Mouse (Mus musculus) heart, embryonic 10.5 days (tissue): Measurements from ENCODE around the gene Gm45337. TPM values are rescaled to one million over a fixed set of nuclear protein-coding genes. Genes with fewer than 3 reads are reported as not detected.

Experiments used
- DNase-seq: peaks from one replicate; pipeline ENCODE4 v3.0.0-alpha.2; 2017; ENCODE audit warnings: low spot score
- H3K27ac ChIP-seq: fragments of 300-500 bp; sonication (generic); 2 replicates; pipeline ENCODE4 v1.5.1; 2016; ENCODE audit warnings: mild to moderate bottlenecking
- H3K27me3 ChIP-seq: fragments of 300-500 bp; sonication (generic); 2 replicates; pipeline ENCODE4 v1.6.1; 2016; ENCODE audit warnings: mild to moderate bottlenecking; ENCODE audit not compliant: poor library complexity, insufficient read depth, severe bottlenecking
- H3K36me3 ChIP-seq: fragments of 300-500 bp; sonication (generic); 2 replicates; pipeline ENCODE4 v1.6.1; 2016; ENCODE audit warnings: mild to moderate bottlenecking, moderate library complexity
- H3K4me1 ChIP-seq: fragments of 300-500 bp; sonication (generic); 2 replicates; pipeline ENCODE4 v1.6.1; 2016; ENCODE audit warnings: mild to moderate bottlenecking
- H3K4me3 ChIP-seq: fragments of 300-500 bp; sonication (generic); 2 replicates; pipeline ENCODE4 v1.5.1; 2016; ENCODE audit warnings: mild to moderate bottlenecking, moderate library complexity
- H3K9me3 ChIP-seq: fragments of 300-500 bp; sonication (generic); 2 replicates; pipeline ENCODE4 v1.6.1; 2016; ENCODE audit warnings: mild to moderate bottlenecking, moderate library complexity
- WGBS: fragments of 180-500 bp; shearing (Covaris S2); methylation state at CpG from one replicate; pipeline ENCODE4 v1.1.7; 2016; 5-methylcytosine and 5-hydroxymethylcytosine counted together
- polyA plus RNA-seq: library from polyadenylated mRNA; unstranded; fragments of >200 nt; fragmentation: Nextera tagmentation; extraction: Ambion mirVana; gene quantifications from 2 replicates; pipeline ENCODE4 v1.2.1, GENCODE M21; 2016

Gm45337 gene
- polyA plus RNA-seq, 1 experiment from 2014 or later: not detected

- no peak for DNase-seq
- H3K9me3 ChIP-seq: no peaks in the 10 kb centered on the region
- peak overlapping the region; percentile 92 for H3K27ac ChIP-seq
- peaks cover 59% of the 10 kb centered on the region for H3K4me1 ChIP-seq
- WGBS: 2% methylated on average over 89 of the region's 89 CpGs
- H3K27me3 ChIP-seq: peaks cover 96% of the 10 kb centered on the region
- H3K36me3 ChIP-seq: no peaks in the 10 kb centered on the region
- peak overlapping the region; percentile 88 for H3K4me3 ChIP-seq
Observed at GRCm38 (mm10) chr7:142094301-142095143, 49.9 kb downstream of the Gm45337 start.

DNA sequence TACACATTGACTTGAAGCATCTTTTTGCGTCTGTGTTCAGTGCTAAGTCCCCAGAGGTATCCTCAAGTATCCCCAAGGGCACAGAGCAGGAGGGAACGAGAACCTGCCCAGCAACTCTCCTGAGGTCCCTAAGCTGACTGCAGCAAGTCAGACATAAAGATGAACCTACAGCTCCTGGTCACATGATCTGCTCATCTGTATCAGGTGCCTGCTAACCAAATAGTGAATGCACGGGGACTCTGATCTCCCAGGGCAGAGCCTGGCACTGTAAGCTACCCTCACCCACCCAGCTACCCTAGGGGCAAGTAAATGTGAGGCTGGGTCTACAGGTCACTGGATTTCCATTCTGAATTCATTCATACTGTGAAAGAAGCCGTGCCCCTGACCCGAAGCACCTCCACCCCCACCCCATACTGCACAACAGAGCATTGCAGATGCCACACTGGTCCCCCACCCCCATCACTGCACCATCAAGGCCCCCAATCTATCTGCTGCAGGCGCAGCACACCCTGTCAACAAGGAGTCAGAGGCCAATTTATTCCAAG lies 50.6 kb downstream of the Gm45337 start:
- H3K27me3 ChIP-seq: peaks cover 96% of the 10 kb centered on the region
- no peaks in the 10 kb centered on the region for H3K9me3 ChIP-seq
- DNase-seq: no peak
- WGBS: 32% methylated on average over 6 of the region's 6 CpGs
- peak overlapping the region; percentile 88 for H3K4me3 ChIP-seq
- peaks cover 67% of the 10 kb centered on the region for H3K4me1 ChIP-seq
- H3K27ac ChIP-seq: peak overlapping the region; percentile 92
- H3K36me3 ChIP-seq: no peaks in the 10 kb centered on the region

Other genes starting within 250 kb of the Gm45337 start
- 39.6 and 45.1 TPM in 2 replicates for gene Tollip, start 226.1 kb downstream of the Gm45337 start, polyA plus RNA-seq
- gene Brsk2, start 194.9 kb downstream of the Gm45337 start, polyA plus RNA-seq: 0.12 and 0.19 TPM in 2 replicates
- gene Mob2, start 83.5 kb downstream of the Gm45337 start, polyA plus RNA-seq: 52.4 and 54.9 TPM in 2 replicates
- gene Dusp8, start 48.8 kb downstream of the Gm45337 start, polyA plus RNA-seq: 5.3 and 9.0 TPM in 2 replicates
- not detected in 2 replicates for gene Gm45618, start 23.9 kb downstream of the Gm45337 start, polyA plus RNA-seq
- not detected in 2 replicates for gene Gm39115, start 8.6 kb downstream of the Gm45337 start, polyA plus RNA-seq
- gene Gm29735, start 12.5 kb upstream of the Gm45337 start, polyA plus RNA-seq: not detected in 2 replicates
- not detected in 2 replicates for gene Gm4553, start 21.1 kb upstream of the Gm45337 start, polyA plus RNA-seq
- gene Krtap5-2, start 31.4 kb upstream of the Gm45337 start, polyA plus RNA-seq: not detected in 2 replicates
- gene Gm10153, start 45.8 kb upstream of the Gm45337 start, polyA plus RNA-seq: not detected in 2 replicates
- gene Krtap5-3, start 56.8 kb upstream of the Gm45337 start, polyA plus RNA-seq: not detected in 2 replicates
- gene Gm7579, start 67.3 kb upstream of the Gm45337 start, polyA plus RNA-seq: not detected in 2 replicates
- not detected in 2 replicates for gene Krtap5-5, start 85.4 kb upstream of the Gm45337 start, polyA plus RNA-seq
- not detected in 2 replicates for gene Gm40460, start 96.5 kb upstream of the Gm45337 start, polyA plus RNA-seq
- not detected in 2 replicates for gene Gm2431, start 113.7 kb upstream of the Gm45337 start, polyA plus RNA-seq
- not detected in 2 replicates for gene Gm4559, start 129.8 kb upstream of the Gm45337 start, polyA plus RNA-seq
- not detected in 2 replicates for gene Krtap5-1, start 152.5 kb upstream of the Gm45337 start, polyA plus RNA-seq
- 0.34 TPM in 1 of 2 replicates, not detected in the other for gene Krtap5-4, start 158.9 kb upstream of the Gm45337 start, polyA plus RNA-seq
- gene Ifitm10, start 229.1 kb upstream of the Gm45337 start, polyA plus RNA-seq: 7.7 and 12.5 TPM in 2 replicates
- 0.55 and 0.92 TPM in 2 replicates for gene Gm49369, start 238.1 kb upstream of the Gm45337 start, polyA plus RNA-seq
- gene Ctsd, start 243.4 kb upstream of the Gm45337 start, polyA plus RNA-seq: 293 and 402 TPM in 2 replicates